Mouse (Mus musculus) central nervous system, embryonic 14 days (tissue): Measurements from ENCODE around the gene Golga7b. TPM values are rescaled to one million over a fixed set of nuclear protein-coding genes. Genes with fewer than 3 reads are reported as not detected.

Source experiments
- polyA plus RNA-seq: library from polyadenylated mRNA; depleted of rRNA; stranded (reverse); fragments of >200 nt; gene quantifications from 2 replicates; pipeline ENCODE4 v1.2.3, GENCODE M21; 2012; rRNA removed

The Golga7b gene
- polyA plus RNA-seq = 21.2 and 23.3 TPM in 2 replicates

GRCm38 (mm10) chr19:42247519-42247918, at the start of gene Golga7b:
Golga7b (plus strand) TSS chr19:42247574.

GRCm38 (mm10) chr19:42201696-42202381, 45.5 kb upstream of the Golga7b start, which contains the start of gene Sfrp5:
Sfrp5 (minus strand) TSS chr19:42202252.

Other genes starting within 250 kb of the Golga7b start
- gene Ankrd2, start 211.6 kb upstream of the Golga7b start, polyA plus RNA-seq = 0.23 and 0.68 TPM in 2 replicates
- gene Hoga1, start 202.0 kb upstream of the Golga7b start, polyA plus RNA-seq = 1.4 and 2.1 TPM in 2 replicates
- 0.20 and 0.33 TPM in 2 replicates for gene 4933411K16Rik, start 195.3 kb upstream of the Golga7b start, polyA plus RNA-seq
- gene Morn4, start 161.2 kb upstream of the Golga7b start, polyA plus RNA-seq = 108 and 124 TPM in 2 replicates
- gene Pi4k2a, start 157.1 kb upstream of the Golga7b start, polyA plus RNA-seq = 42.0 and 42.3 TPM in 2 replicates
- 6.5 and 7.9 TPM in 2 replicates for gene Avpi1, start 118.5 kb upstream of the Golga7b start, polyA plus RNA-seq
- gene Marveld1, start 100.2 kb upstream of the Golga7b start, polyA plus RNA-seq = 16.8 and 34.0 TPM in 2 replicates
- 117 and 121 TPM in 2 replicates for gene Zfyve27, start 83.6 kb upstream of the Golga7b start, polyA plus RNA-seq
- 2.0 and 10.9 TPM in 2 replicates for gene Sfrp5, start 45.3 kb upstream of the Golga7b start, polyA plus RNA-seq
- 19.1 and 20.3 TPM in 2 replicates for gene Crtac1, start 184.2 kb downstream of the Golga7b start, polyA plus RNA-seq